Mouse (Mus musculus): ENCODE measurements around the gene Msantd2.

Gene Msantd2

DNA sequence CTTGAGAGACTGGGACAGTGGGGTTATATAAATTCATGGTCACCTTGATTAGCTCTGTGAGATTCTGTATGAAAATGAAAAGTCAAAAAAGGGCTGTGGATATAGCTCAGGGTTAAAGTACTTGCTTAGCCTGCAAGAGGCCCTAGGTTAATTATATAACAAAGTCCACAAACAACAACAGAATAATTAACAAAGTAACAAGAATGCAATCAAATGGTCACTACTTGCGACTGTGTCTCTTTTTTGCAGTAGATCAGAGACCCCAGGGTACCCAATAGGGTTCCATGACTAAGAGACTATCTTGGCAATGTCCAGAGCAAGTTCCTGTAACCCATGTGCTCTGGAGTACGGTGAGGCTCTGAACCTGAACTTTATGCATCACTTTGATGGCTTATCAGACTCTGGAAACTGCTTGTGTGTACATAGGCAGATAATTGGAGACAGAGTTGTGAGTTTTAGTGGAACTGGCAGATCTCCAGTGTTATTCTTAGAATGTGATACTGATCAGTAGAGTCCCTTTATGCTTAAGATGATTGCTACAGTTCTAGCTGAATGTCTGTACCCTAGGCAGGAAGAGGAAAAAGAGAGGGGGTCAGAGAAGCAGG lies 80.2 kb downstream of the Msantd2 start:
- no peak for DNase-seq (ENCODE audit: low spot score)

DNA sequence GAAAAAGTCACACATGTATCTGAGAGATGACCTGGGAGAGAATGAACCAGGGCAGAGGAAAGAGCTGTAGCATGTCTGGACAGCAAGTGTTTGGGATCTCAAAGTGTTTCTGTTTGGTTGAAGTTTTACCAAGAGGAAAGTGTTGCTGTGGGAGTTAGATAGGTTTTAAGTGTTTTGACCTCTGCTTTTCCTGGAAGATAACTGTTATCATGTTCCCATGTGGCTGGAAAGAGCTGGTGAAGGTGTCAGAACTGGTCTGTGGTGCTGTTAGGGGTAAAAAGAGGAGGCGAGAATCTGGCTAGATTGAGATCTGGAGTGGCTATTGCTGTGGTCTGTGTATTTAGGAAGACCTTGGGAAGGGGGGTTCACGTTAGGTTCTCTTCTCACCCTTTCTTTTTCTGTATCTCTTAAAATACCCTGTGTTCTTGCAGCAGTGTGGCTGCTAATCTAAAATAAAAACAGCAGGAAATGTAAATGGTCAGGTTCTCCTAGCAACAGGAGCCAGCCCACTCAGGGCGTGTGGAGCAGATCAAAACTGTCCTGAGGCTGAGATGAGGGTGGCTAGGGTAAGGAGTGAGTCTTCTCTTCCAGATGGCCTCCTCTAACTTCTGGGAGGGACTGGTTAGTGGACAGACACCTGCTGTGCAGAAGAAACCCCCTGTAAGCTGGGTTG lies 83.2 kb downstream of the Msantd2 start:
- no peak for DNase-seq (ENCODE audit: low spot score)

Data from ovary, postnatal 10 days (tissue).